Mouse (Mus musculus): ENCODE measurements around the gene 1700123O20Rik.

The 1700123O20Rik gene

GRCm38 (mm10) chr14:54724049-54724448, 38.0 kb downstream of the 1700123O20Rik start:
- no peak for DNase-seq (ENCODE audit: low spot score)

- DNase-seq (ENCODE audit: low spot score): no peak
Measured at GRCm38 (mm10) chr14:54727565-54727964, 41.5 kb downstream of the 1700123O20Rik start.

- DNase-seq (ENCODE audit: low spot score): no peak
Measured at GRCm38 (mm10) chr14:54728823-54729653, 43.0 kb downstream of the 1700123O20Rik start.

GRCm38 (mm10) chr14:54730305-54730704, 44.3 kb downstream of the 1700123O20Rik start:
- DNase-seq (ENCODE audit: low spot score): no peak

GRCm38 (mm10) chr14:54732206-54732605, 46.2 kb downstream of the 1700123O20Rik start:
- no peak for DNase-seq (ENCODE audit: low spot score)

GRCm38 (mm10) chr14:54734004-54734403, 48.0 kb downstream of the 1700123O20Rik start:
- no peak for DNase-seq (ENCODE audit: low spot score)

- no peak for DNase-seq (ENCODE audit: low spot score)
Measured at GRCm38 (mm10) chr14:54735221-54735620, 49.2 kb downstream of the 1700123O20Rik start.

- no peak for DNase-seq (ENCODE audit: low spot score)
Measured at GRCm38 (mm10) chr14:54736555-54737552, 50.8 kb downstream of the 1700123O20Rik start.

GRCm38 (mm10) chr14:54737634-54738033, 51.6 kb downstream of the 1700123O20Rik start:
- DNase-seq (ENCODE audit: low spot score): no peak
